Mouse (Mus musculus): Measurements from ENCODE around the gene Sympk. TPM values are rescaled to one million over a fixed set of nuclear protein-coding genes. Genes with fewer than 3 reads are reported as not detected.
A peak's percentile ranks its signal among the peaks of the same experiment; 100 is the strongest.

The Sympk gene
- total and polyA plus RNA-seq, 2 experiments from 2014 or later: 20.0 to 73.8 TPM

GRCm38 (mm10) chr7:19086760-19087159, 62.6 kb downstream of the Sympk start:
- Histone ChIP-seq H3K9me3 (ENCODE audit: low read length) (no peaks in the 10 kb centered on the region), H3K9ac (no peak overlapping the region), H3K4me1 (ENCODE audit: insufficient read depth) (no peaks in the 10 kb centered on the region), H3K4me2 (ENCODE audit: low read depth) (no peak overlapping the region), H3K4me3 (ENCODE audit: low read depth, low read length) (no peak overlapping the region), H3K27me3 (ENCODE audit: insufficient read depth, low read length) (no peaks in the 10 kb centered on the region), H3K36me3 (ENCODE audit: insufficient read depth) (peaks cover 57% of the 10 kb centered on the region), H3K27ac (ENCODE audit: low read depth, low read length) (no peak overlapping the region)
- TF ChIP-seq CTCF (IDR thresholded peaks at IDR 0.05; ENCODE audit: low read depth): no peak
- ATAC-seq: no peak
- DNase-seq: no peak
- 65% methylated on average over 18 of the region's 18 CpGs for WGBS

- ATAC-seq (no peak), DNase-seq (peak; percentile 62)
- Histone ChIP-seq H3K9ac (no peak overlapping the region), H3K4me3 (ENCODE audit: low read depth, low read length) (no peak overlapping the region), H3K4me1 (ENCODE audit: insufficient read depth) (peaks cover 8% of the 10 kb centered on the region; the same call in 1 of the 2 replicates), H3K27ac (ENCODE audit: low read depth, low read length) (no peak overlapping the region), H3K36me3 (ENCODE audit: insufficient read depth) (peaks cover 44% of the 10 kb centered on the region), H3K9me3 (ENCODE audit: low read length) (no peaks in the 10 kb centered on the region), H3K4me2 (ENCODE audit: low read depth) (no peak overlapping the region), H3K27me3 (ENCODE audit: insufficient read depth, low read length) (no peaks in the 10 kb centered on the region)
- WGBS: 41% methylated on average over 10 of the region's 10 CpGs
- peak; percentile 75 for TF ChIP-seq CTCF (IDR thresholded peaks at IDR 0.05; ENCODE audit: low read depth)
Measured at GRCm38 (mm10) chr7:19088813-19089212, 64.6 kb downstream of the Sympk start.

DNA sequence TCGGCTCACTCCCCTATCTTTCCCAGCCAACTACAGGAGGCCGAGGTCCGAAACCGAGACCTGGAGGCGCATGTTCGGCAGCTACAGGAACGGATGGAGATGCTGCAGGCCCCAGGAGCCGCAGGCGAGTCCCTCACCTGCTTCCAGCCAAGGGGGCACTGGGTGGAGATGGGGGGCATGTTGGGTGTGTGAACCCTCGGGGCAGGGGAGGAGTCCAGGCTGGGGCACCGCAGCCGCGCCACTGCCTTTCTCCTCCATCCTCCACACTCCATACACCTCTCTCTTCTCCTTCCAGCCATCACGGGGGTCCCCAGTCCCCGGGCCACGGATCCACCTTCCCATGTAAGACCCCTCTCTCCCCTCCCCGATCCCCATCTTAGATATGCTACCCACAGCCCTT, 67.7 kb downstream of the Sympk start:
- Histone ChIP-seq H3K27ac (ENCODE audit: low read depth, low read length) (no peak overlapping the region), H3K4me3 (ENCODE audit: low read depth, low read length) (no peak overlapping the region), H3K9ac (no peak overlapping the region), H3K36me3 (ENCODE audit: insufficient read depth) (peaks cover 41% of the 10 kb centered on the region), H3K9me3 (ENCODE audit: low read length) (no peaks in the 10 kb centered on the region), H3K4me2 (ENCODE audit: low read depth) (no peak overlapping the region), H3K27me3 (ENCODE audit: insufficient read depth, low read length) (no peaks in the 10 kb centered on the region; the same call in 1 of the 2 replicates), H3K4me1 (ENCODE audit: insufficient read depth) (peaks cover 11% of the 10 kb centered on the region)
- no peak for ATAC-seq
- WGBS: 54% methylated on average over 17 of the region's 17 CpGs
- DNase-seq: no peak
- no peak for TF ChIP-seq CTCF (IDR thresholded peaks at IDR 0.05; ENCODE audit: low read depth)

GRCm38 (mm10) chr7:19092381-19093173, 68.4 kb downstream of the Sympk start:
- peak overlapping the region; percentile 98 for H3K4me2 ChIP-seq (ENCODE audit: low read depth)
- WGBS: 10% methylated on average over 38 of the region's 38 CpGs
- no peak overlapping the region for H3K4me3 ChIP-seq (ENCODE audit: low read depth, low read length)
- no peaks in the 10 kb centered on the region; the same call in 1 of the 2 replicates for H3K27me3 ChIP-seq (ENCODE audit: insufficient read depth, low read length)
- no peak for TF ChIP-seq CTCF (IDR thresholded peaks at IDR 0.05; ENCODE audit: low read depth)
- ATAC-seq (peak; percentile 55), DNase-seq (peak; percentile 61)
- H3K4me1 ChIP-seq (ENCODE audit: insufficient read depth): peaks cover 11% of the 10 kb centered on the region
- no peak overlapping the region for H3K9ac ChIP-seq
- H3K9me3 ChIP-seq (ENCODE audit: low read length): no peaks in the 10 kb centered on the region
- H3K36me3 ChIP-seq (ENCODE audit: insufficient read depth): peaks cover 35% of the 10 kb centered on the region
- no peak overlapping the region for H3K27ac ChIP-seq (ENCODE audit: low read depth, low read length)

DNA sequence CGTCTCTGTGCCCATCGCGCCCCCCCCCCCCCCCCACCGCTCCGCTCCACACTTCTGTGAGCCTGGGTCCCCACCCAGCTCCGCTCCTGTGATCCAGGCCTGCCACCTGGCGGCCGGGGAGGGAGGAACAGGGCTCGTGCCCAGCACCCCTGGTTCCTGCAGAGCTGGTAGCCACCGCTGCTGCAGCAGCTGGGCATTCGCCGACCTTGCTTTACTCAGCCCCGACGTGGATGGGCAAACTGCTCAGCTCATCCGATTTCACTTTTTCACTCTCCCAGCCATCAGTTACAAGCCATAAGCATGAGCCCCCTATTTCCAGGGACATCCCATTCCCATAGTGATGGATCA, 69.0 kb downstream of the Sympk start:
- peak; percentile 72 for DNase-seq
- peak; percentile 63 for ATAC-seq
- Histone ChIP-seq H3K27me3 (ENCODE audit: insufficient read depth, low read length) (no peaks in the 10 kb centered on the region; the same call in 1 of the 2 replicates), H3K4me2 (ENCODE audit: low read depth) (peak overlapping the region; percentile 98), H3K27ac (ENCODE audit: low read depth, low read length) (no peak overlapping the region), H3K36me3 (ENCODE audit: insufficient read depth) (peaks cover 29% of the 10 kb centered on the region), H3K4me1 (ENCODE audit: insufficient read depth) (peaks cover 11% of the 10 kb centered on the region), H3K9me3 (ENCODE audit: low read length) (no peaks in the 10 kb centered on the region), H3K9ac (0 out of 2 replicates have a peak overlapping the region, but pooled peaks have one; percentile 10), H3K4me3 (ENCODE audit: low read depth, low read length) (peak overlapping the region; percentile 48)
- WGBS: 5% methylated on average over 9 of the region's 15 CpGs
- peak; percentile 78 for TF ChIP-seq CTCF (IDR thresholded peaks at IDR 0.05; ENCODE audit: low read depth)

GRCm38 (mm10) chr7:19093537-19094385, 69.6 kb downstream of the Sympk start:
- no peaks in the 10 kb centered on the region for H3K9me3 ChIP-seq (ENCODE audit: low read length)
- peak overlapping the region; percentile 98 for H3K4me2 ChIP-seq (ENCODE audit: low read depth)
- peaks cover 11% of the 10 kb centered on the region for H3K4me1 ChIP-seq (ENCODE audit: insufficient read depth)
- H3K27me3 ChIP-seq (ENCODE audit: insufficient read depth, low read length): no peaks in the 10 kb centered on the region; the same call in 1 of the 2 replicates
- peak overlapping the region; percentile 48 for H3K4me3 ChIP-seq (ENCODE audit: low read depth, low read length)
- ATAC-seq (peak; percentile 83), DNase-seq (peak; percentile 89)
- 0 out of 2 replicates have a peak overlapping the region, but pooled peaks have one; percentile 37 for H3K9ac ChIP-seq
- H3K27ac ChIP-seq (ENCODE audit: low read depth, low read length): peak overlapping the region; percentile 72
- H3K36me3 ChIP-seq (ENCODE audit: insufficient read depth): peaks cover 23% of the 10 kb centered on the region
- no peak for TF ChIP-seq CTCF (IDR thresholded peaks at IDR 0.05; ENCODE audit: low read depth)
- WGBS: 3% methylated on average over 45 of the region's 45 CpGs
